Mouse (Mus musculus): ENCODE measurements at regions not wholly inside any gene's neighbourhood (a gene's known extent, or its start where the extent isn't known, plus 50 kb on each side); places are given as distances from the start of the nearest gene placed in this dataset.

DNA sequence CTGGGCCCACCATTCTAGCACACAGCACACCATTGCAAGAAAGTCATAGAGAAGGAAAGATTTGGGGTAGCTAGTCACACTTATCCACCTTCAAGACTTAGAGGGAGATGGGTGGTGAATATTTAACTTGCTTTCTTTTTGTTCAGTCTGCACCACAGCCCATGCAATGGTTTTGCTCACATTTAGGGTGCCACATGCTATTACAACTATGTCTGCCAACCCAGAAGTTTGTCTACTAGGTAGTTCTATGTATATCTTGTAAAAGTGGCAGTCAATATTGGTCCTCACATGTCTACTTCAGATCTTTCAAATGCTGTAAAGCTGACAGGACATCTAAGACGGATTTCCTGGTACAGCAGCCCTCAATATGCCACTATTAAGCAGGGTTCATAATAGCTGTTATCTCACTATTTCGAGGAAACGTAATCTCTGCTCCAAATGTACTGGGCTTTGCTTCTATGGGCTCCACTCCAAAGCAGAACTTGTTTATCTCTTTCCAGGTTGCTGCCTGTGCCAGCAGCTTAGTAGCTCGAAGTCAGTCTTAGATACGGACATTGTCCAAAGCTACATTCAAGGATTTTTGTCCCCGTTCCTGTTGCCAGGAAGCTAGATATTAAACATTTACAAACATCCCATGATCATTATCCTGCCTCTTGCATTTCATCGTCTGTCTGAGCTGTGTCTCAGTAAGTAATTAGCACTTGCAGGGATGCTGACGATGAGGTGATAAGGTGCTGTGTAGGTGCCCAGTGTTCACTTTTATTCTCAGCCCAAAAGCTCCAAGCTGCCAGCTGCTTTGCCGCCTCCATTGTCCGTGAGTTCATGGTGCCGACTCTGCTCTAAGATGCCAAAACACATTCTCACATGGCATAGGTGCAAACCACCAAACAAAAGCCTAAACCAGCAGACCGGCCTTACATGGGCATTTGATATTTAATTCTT, 327.8 kb upstream of the Robo2 start:
- DNase-seq: no peak

DNA sequence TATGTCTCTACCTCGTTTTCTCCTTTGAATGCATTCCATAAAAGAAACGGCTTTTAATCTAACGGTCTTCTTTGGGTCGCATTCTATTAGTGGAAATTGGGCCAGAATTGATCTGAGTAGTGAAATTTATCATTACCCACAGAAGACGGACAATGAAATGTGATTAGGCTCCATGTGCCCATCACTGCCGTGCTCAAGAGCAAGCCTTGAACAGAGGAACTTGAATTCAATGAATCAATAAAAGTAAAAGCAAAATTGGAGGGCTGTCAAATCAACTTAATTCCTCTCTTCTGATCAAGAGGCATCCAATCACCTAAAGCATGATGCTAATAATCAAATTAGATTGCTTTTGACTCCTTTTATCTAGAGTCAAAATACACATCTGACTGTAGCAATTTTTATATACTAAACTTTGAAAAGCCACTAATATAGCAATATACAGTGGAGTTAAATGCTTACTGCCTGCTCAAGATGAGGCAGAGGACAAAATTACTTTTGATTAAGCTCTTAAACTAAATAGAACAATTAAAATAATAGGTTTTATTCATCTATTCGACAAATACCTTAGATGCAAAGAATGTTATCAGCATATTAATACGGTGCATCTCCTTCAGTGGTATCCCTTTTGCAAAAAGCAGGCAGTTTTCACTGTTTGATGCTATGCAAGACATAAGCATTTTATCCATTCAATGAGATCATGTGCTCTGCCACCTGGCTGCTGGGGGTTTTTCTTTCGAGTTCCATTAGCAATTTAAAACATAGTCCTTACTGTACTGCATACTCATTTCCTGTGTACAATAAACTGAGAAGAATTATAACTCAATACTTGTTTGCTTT, 321.5 kb upstream of the Robo2 start:
- no peak for DNase-seq

DNA sequence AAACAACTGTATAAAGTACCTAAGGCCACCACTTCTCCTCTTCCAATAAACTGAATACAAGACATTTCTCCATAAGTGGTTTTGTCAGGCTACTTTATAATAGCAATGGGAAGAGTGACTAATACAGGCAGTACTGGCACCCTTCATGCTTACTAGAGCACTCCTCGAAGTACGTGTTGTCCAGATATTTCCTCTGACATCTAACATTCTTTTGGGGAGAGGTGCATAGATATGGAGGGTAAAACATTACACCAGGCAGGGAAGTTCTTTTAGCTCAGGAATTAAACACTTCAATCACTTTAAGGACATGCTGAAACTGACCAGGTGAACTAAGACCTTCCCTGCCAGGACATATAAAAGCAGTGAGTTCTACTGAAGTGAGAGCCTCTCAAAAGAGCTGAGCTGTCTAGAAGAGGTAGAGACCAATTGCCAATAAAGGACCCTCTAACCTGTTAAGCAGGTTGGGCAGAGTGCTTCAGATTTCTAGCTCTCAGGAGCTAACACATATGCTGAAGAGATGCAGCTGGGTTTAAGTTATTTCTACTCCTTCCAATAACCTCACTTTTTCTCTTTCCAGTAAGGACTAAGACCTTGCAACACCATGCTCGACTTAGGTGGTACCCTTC, 318.7 kb upstream of the Robo2 start:
- DNase-seq: no peak

DNA sequence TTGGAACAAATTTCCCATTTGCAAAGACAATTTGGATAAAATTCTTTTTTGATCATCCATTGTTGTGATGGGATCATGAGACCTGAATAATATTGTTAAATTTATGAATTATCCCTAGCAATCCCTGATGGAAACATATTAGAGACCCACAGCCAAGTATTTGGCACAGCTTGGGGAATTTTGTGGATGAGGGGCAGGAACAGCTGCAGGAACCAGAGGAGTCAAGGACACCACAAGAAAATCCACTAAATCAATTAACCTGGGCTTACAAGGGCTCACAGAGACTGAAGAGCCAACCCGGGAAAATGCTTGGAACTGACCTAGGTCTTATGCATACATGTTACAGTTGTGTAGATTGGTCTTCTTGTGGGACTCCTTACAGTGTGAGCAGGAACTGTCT, 311.6 kb upstream of the Robo2 start:
- no peak for DNase-seq

DNA sequence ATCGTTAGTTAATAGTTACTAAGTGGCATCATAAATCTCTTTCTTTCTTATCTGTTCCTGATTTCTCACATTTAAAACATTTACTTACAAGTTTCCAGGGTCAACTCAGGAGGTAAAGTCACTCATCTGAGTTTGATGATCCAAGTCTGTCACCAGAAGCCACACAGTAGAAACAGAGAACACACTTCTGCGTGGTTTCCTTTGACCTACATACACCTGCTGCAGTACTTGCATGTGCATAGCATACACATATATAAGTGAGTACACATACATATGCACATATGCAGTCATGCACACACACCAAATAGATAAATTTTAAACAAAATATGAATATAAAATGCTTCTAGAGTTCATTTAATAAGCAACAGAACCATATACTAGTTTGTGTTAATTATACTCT, 306.5 kb upstream of the Robo2 start:
- DNase-seq: no peak

DNA sequence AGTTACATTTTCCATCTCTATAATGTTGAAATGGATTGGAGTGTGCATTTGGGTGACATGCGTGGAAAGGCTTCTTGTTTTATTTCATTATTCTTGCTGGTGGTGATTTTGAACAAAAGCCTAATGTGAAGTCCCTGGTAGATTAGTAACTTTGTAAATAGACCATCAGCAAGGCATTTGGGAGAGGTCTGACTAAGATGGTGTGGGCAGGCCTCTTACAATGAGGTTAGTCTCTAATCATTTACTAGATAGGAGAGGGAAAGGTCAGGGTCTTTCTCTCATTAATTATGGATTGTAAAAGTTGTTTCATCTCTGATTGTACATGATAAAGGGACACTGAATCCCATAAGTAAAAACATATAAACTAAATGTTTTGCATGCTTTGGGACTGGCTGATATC, 306.0 kb upstream of the Robo2 start:
- no peak for DNase-seq

DNA sequence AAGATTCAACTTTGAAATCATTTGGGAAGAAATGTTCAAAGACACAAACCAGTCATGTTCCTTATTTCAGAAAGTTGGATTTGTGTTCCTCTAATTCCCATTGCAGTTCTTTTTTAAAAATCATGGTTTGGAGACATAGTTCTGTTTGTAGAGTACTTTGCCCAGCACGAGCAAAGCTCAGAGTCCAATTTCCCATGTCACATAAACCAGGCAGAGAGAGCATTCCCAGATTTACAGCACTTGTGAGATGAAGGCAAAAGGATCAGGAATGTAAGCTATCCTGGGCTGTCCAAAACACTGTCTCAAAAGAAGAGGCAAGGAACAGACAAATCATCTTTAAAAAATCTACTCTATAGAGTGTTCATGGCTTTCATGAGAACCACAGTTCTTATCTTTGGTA, 303.3 kb upstream of the Robo2 start:
- DNase-seq: no peak

DNA sequence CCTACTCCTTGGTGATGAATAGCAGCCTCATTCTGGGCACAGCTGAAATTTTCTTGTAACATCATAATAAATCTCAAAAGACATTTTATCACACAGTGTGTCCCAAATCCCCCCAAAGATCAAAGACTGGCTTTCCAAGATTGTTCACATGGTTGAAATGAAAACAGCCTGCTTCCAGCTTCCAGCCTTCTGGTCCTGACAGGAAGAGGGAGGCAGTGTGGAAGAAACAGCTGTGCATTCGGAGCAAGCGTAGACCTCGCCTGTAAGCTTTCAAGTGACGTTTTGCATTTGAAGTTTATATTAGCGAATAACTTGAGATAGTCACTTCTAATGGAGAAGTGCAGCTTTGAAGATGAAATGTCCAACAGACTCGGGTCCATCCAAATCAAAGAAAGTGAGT, 300.9 kb upstream of the Robo2 start:
- DNase-seq: no peak

DNA sequence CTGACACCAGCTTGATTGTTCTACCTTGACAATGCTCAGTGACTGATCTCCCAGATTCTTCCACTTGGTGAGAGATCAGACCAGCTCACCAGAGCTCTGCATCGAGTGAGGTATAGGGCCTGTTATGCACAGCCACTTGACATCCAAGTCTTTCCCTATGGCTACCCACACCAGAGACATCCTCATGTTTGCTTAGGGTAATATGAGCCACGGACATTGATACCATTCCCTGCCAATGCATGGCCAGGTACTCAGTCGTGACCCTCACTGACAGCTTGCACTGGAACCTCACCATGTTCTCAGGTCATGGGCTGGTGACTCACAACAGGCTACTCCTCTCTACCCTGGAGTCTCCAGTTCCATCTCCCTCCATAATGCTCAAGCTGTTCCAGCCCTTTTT, 290.4 kb upstream of the Robo2 start:
- DNase-seq: no peak

DNA sequence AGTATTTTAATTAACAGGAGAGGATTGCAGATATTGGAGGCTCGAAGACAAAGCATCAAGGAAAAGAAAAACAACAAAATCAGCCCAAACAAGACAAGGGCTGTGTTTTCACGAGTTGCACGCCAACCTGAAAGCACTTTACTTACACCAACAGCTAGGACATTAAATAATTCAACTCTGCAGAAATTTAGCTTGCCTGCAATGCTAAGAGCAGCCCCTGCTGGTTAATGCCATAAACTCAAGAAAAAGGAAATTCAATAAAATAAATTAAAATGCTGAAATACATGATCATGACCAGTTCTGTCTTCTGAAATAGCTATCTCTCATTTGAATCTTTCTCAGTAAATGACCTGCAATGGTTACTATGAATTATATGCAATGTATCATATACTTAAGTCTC, 271.7 kb upstream of the Robo2 start:
- DNase-seq: no peak

DNA sequence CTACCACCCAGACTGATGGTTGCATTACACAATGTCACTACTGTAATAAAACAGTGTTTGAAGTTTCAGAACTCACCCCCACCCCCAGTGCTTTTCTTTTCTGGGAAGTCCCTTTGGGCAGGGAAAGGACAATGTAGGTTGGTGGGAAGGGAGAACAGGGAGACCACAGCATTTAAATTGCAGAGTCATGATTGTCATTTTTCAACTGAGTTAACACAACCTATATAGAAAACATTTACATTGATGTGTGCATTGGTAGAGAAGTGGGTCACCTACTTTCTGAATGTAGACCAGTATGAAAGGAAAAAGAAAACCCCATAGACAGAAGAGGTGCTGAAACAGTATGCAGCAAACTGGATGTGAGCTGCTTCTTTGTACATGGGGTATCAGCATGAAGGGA, 264.0 kb upstream of the Robo2 start:
- no peak for DNase-seq

DNA sequence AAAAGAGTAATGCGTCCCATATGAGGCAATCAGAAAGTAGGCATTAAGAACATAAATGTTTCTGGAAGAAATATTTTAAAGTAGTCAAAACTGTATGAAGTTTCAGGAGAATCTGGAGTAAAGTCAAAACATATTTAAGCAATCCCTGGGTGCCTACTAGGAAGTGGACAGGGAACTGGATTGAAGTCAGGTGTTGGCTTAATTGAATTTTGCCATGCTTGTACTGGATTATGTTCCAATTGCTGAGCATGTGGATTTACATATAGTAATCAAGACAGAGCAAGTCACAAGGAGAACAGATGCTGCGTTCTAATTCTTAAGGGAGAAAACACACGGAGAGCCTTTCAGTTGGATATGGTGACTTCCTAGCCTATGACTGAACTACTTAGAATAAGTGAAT, 259.8 kb upstream of the Robo2 start:
- DNase-seq: no peak

DNA sequence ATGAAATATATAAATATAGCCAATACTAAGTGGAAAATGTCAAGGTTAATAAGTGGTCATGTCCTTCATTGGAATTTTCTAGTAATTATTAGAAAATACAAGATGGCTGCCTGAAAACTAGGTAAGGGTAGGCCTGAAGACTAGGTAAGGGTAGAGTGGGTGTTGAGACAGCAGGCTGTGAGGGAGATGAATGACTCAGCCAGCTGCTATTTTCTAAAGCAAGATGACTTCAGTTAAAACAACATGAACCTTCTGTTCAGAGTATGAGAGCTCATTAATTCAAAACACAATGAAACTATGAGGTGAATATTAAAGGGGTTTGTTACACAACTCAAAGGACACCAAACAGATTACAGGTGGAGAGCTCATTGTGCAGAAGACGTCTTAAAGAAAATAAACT, 252.7 kb upstream of the Robo2 start:
- DNase-seq: no peak

DNA sequence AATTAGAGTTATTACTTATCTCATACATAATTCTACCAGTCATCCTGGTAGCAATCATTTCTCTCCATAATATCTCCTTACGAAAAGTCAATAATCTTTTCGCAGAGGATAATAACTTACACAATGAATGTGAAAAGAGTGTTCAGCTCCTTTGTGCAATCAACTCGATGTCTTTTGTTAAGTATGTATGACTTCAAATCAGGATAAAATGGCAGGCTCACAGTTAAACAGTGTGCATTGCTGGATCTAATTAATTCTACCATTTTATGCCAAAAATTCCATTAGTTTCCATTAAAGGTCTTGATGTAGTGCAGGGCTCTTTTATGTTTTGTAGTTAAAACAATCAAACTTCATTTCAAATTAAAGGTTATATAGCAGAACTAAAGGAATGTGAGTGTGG, 239.6 kb upstream of the Robo2 start:
- no peak for DNase-seq

DNA sequence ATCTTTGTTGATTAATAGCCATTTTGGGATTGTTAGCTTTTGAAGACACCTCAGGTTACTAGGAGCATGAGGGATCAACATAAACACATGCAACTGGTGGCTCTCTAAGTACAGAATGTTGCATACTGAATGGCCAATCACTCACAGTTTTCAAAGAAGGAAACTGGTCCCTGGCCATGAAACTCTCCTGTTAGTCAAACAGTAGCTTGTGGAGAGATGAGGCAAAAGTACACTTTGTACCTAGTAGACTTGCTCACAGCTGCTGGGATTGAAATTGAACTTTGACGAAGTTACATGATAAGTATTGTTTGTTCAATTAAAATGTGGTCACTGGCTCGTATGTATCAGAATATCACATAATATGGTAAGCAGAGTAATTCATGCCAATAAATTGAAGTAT, 237.6 kb upstream of the Robo2 start:
- no peak for DNase-seq

DNA sequence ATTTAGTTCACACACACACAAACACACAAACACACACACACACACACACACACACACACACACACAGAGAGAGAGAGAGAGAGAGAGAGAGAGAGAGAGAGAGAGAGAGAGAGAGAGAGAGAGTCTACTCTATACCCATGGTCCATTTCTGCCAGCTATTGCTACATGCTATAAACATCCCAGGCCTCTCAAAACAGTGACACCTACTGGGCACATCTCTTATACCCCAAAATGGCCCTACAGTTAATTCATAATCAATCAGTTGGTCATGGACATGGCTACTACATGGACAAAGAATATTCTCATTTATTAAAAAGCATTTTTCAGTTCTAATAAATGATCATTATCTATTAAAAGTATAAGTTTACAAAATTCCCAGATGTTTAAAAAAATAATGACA, 236.8 kb upstream of the Robo2 start:
- DNase-seq: no peak

DNA sequence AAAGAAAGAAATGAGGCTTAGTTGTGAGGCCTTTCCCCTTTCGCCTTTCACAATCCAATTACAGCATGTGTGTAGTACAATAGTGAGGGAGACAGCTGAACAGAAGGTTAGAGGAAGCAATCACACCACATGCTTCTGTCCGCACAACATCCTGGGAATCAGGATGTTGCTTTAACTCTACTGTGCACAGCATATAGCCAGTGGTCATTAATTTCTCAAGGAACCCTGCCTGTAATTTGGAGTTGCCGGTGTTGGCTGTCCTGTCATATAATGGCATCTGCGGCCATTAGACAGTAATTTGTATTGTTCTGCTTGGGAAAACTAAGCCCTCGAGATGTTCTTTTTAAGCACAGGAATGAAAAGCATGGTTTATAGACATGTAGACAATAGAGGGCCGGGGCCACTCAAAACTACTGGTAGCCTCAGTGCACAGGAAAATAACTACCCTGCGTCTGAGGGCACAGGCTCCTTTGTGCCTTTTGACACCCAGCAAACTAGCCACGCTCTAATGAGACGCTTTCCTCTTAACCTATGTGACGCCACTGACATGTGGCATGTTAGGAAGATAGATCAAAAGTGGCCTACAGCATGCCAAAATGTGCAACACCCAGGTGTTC, 233.2 kb upstream of the Robo2 start:
- DNase-seq: no peak

DNA sequence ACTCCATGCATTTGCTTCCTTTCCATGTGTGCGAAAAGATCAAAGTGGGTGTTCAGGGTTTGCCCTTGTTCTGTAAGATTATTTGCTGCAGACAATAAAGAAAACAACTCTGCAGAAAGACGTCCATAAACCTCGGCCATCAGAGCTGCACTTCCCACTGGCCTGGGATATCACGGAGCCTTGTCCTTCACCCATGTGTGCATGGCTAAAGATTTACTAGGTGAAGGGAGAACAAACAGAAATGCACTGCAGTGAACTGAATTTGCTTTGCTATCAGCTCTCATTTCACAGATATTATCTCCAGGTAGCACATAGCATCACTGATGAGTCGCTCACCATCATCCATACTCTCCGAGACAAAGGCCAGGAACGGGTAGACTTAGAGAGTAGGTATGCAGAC, 228.2 kb upstream of the Robo2 start:
- DNase-seq: no peak

DNA sequence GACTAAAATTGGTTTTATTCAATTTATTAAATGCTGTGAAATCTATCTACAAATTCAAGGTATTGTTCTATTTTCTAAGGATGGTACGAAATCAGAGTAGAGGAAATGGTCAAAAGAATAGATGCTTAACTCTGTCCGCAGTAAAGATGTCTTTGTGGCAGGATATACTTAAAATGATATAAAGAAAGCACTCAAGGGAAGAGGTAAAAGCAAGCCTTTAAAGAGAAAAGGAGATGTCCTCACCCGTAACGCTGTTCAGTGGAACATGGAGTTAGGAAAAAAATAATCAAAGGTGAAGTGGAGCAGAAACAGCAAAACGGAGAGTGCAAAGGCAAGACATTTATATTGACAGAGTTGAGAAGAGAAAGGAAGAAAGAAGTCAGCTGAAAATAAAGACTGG, 226.0 kb upstream of the Robo2 start:
- DNase-seq: no peak

DNA sequence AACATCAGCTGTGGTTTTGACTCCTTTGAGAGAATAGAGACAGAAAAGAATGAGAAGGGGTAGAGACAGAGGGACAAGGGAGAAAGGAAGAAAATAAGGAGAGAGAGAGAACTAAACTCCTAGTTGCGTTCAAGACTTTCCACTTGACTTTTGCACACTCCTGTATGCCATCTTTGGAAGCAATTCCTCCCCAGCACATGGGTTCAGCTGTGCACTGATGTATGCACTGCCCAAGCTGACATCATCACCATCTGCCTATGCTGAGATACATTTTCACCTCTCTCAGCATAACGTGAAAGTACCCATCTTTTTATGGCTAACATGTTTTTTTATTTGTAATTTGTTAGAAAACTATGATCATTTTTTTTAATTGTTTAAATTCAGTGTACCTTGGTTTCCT, 214.2 kb upstream of the Robo2 start:
- no peak for DNase-seq

DNA sequence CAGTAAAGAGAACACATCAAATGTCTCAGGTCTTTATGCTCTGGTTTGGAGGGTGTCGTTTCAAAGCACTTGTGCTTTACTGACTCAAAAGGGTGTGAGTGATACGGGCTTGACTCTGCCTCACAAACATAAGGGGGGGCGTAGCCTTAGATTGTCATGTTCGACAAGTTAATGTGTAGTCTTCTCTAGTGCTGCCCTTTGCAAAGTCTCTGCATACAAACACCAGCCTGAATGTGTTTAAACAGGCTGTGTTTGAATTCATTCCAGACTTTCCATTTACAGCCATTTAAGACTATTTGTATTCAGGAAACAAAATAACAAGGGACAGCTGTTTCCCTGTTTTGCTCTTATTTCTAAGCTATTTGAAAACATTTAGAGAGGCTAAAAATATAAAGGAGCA, 200.4 kb upstream of the Robo2 start:
- no peak for DNase-seq

DNA sequence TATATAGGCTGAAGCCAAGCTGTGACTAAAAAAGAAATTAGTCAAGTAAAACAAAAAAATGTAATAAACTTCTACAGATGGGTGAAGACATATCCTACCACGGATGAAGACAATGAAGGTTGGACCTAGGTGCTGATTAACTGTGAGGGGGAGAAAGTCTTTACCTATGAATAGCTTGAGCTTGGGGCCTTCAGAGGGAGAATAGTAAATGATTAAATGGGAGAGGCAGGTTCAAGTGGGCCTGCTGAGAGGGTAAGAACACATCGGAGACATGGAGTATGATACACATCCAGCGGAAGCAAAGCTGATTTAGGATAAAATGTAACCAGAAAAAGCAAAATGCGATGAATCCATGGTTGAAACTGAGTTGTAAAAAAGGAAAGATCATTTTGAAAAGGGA, 197.9 kb upstream of the Robo2 start:
- no peak for DNase-seq

DNA sequence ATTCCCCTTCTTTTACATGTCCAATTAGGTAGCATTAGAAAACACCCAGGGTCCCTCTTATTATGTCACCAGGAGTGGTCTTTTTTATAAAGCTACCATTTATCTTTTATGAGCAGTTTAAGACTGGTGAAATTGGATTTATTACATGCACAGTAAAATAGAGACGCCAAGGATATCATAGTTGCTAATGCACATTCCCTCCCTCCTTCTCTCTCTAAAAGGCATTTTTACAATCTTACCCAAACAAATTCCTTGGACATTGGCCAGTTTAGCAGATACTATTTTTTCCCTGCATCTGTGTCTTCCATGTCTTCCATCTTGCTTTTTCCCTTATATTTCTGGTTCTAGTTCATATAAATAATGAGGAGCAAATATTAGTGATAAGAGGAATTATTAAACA, 186.7 kb upstream of the Robo2 start:
- no peak for DNase-seq
